Mouse (Mus musculus): ENCODE results near the gene Lrmp. TPM values are rescaled to one million over a fixed set of nuclear protein-coding genes. Genes with fewer than 3 reads are reported as not detected.

Gene Lrmp
- polyA plus RNA-seq, 1 experiment from 2014 or later = 0.51 TPM

DNA sequence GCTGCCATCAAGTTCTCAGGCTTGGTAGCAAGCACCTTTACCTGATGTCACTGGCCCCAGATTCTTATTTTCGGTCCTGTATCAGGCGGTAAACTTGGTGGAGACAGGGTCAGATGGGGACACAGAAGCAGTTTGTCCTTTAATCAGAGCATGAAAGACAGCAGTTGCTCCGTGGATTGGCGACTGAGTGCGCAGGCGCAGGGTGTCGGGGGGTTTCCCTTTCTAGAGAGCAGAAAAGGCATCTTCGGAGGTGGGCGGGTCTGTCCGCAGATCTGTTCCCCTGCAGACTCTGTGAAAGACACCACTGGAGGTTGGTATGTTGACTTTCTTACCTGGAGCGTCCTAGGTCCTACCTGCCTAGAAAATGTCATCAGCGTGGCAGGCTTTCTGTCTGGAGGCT lies 26.4 kb downstream of the Lrmp start:
- no peak overlapping the region for H3K4me3 ChIP-seq (replicated peaks)
- no peak for ATAC-seq
- H3K27ac ChIP-seq = no peak overlapping the region
- H3K4me2 ChIP-seq (replicated peaks) = no peak overlapping the region
- no peaks in the 10 kb centered on the region for H3K36me3 ChIP-seq
- 92% methylated on average over 12 of the region's 12 CpGs for WGBS
- no peaks in the 10 kb centered on the region for H3K9me3 ChIP-seq
- no peaks in the 10 kb centered on the region; the same call in 1 of the 2 replicates for H3K4me1 ChIP-seq (replicated peaks)
- H3K9ac ChIP-seq (replicated peaks) = no peak overlapping the region
- H3K27me3 ChIP-seq = no peaks in the 10 kb centered on the region

DNA sequence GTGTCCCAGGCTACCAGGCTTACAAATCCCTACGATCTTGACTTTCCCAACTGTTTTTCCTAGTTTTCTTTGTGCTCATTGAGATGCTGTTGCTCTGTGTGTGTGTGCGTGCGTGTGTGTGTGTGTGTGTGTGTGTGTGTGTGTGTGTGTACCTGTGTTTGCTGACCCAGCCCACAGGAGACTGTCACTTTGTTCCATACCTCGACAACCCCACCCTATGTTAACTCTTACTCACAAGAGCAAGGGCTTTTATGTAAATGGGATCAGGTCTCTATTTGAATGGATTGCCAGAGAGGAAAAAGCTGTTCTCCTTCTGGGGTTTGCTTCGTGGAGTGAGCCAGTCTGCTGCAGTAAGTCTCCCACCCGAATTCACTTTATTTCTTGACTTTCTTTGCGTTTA lies 29.7 kb downstream of the Lrmp start:
- H3K4me2 ChIP-seq (replicated peaks) = no peak overlapping the region
- no peak for ATAC-seq
- H3K27me3 ChIP-seq = no peaks in the 10 kb centered on the region
- H3K36me3 ChIP-seq = no peaks in the 10 kb centered on the region
- no peak overlapping the region for H3K4me3 ChIP-seq (replicated peaks)
- H3K9ac ChIP-seq (replicated peaks) = no peak overlapping the region
- H3K9me3 ChIP-seq = no peaks in the 10 kb centered on the region
- 71% methylated on average over 7 of the region's 7 CpGs for WGBS
- no peak overlapping the region for H3K27ac ChIP-seq
- H3K4me1 ChIP-seq (replicated peaks) = peaks cover 5% of the 10 kb centered on the region; the same call in 1 of the 2 replicates

DNA sequence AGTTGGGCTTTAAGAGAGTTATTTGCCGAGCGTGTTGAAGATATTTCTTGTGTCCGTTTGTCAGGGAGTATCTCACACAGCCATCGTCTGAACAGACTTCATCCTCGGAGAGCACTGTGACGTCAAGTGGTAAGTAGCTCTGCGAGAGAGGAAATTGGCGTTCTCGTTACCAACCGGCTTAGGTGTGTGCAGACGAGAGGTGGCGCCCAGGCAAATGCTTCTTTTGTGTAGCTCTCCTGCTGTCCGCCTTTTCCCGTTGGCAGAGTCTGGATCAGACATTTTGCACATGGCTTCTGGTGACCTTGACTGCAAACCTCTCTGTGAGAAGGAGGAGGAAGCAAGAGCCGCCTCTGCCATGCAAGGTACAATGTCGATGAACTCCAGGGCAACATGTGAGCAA lies 32.3 kb downstream of the Lrmp start:
- Histone ChIP-seq H3K9ac (replicated peaks) (no peak overlapping the region), H3K36me3 (no peaks in the 10 kb centered on the region), H3K27ac (no peak overlapping the region), H3K27me3 (no peaks in the 10 kb centered on the region), H3K9me3 (no peaks in the 10 kb centered on the region), H3K4me1 (replicated peaks) (0 out of 2 replicates have a peak, but pooled peaks cover 5% of the 10 kb centered on the region), H3K4me2 (replicated peaks) (no peak overlapping the region), H3K4me3 (replicated peaks) (no peak overlapping the region)
- ATAC-seq = no peak
- 81% methylated on average over 16 of the region's 16 CpGs for WGBS

DNA sequence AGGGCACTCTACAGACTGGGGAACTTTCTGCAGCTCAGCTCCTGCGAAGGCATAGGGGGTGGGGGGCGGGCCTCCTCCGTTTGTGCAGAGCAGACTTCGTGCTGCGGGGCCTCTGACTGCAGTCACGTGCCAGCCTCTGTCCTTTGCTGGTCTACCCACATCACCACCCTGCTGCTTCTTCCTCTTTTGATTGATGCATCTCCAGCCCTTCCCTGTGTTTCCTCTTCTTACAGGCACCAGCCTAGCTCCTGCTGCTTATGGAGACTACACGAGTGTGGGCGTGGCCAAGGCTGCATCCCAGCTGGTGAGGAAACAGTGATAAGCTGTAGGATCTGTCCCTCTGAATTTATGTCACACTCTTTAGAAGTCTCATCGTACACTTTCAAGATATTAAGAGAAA lies 33.6 kb downstream of the Lrmp start:
- H3K9me3 ChIP-seq = no peaks in the 10 kb centered on the region
- no peak overlapping the region for H3K27ac ChIP-seq
- H3K9ac ChIP-seq (replicated peaks) = no peak overlapping the region
- 0 out of 2 replicates have a peak, but pooled peaks cover 5% of the 10 kb centered on the region for H3K4me1 ChIP-seq (replicated peaks)
- H3K4me3 ChIP-seq (replicated peaks) = no peak overlapping the region
- no peak overlapping the region for H3K4me2 ChIP-seq (replicated peaks)
- H3K27me3 ChIP-seq = no peaks in the 10 kb centered on the region
- 51% methylated on average over 9 of the region's 9 CpGs for WGBS
- ATAC-seq = peak; percentile 55; the same call in 1 of the 2 replicates
- H3K36me3 ChIP-seq = no peaks in the 10 kb centered on the region

DNA sequence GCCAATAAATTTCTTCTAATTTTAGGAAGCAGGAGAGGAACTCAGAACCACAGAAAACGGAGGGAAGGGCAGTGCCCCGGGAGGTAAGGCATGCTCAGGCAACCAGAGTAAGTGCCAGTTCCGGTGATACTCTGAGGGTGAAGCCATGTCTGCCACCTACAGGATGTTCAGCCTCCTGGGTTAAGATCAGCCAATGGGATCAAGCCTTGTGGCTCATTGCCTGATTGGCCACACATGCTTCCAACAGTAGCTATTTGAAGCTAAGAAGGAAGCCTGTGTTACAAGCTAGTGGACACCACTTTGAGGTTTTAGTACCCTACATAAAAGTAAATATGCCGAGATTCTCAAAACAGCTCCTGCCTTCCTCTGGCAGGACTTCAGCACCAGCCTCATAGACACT lies 43.2 kb downstream of the Lrmp start:
- Histone ChIP-seq H3K4me3 (replicated peaks) (no peak overlapping the region), H3K9ac (replicated peaks) (no peak overlapping the region), H3K4me1 (replicated peaks) (no peaks in the 10 kb centered on the region), H3K36me3 (no peaks in the 10 kb centered on the region), H3K27me3 (no peaks in the 10 kb centered on the region), H3K4me2 (replicated peaks) (no peak overlapping the region), H3K9me3 (no peaks in the 10 kb centered on the region), H3K27ac (no peak overlapping the region)
- 80% methylated on average over 4 of the region's 4 CpGs for WGBS
- no peak for ATAC-seq

DNA sequence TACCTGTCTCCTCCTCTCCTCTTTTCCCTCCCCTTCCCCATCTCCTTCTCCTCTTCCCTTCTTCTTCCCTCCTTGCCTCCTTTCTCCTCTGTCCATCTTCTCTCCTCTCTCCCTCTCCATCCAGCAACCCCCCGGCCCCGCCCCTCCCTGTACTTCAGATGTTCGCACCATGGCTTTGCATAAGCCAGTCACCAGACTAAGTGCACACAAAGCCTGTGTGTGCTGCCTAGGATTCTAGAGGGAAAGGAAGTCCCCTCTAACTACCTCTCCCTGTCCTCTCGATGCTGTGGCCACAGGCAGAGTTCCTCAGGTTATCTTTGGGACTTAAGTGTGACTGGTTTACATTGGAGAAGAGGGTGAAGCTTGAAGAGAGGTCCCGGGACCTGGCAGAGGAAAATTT lies 45.1 kb downstream of the Lrmp start:
- H3K4me1 ChIP-seq (replicated peaks) = no peaks in the 10 kb centered on the region
- H3K4me2 ChIP-seq (replicated peaks) = no peak overlapping the region
- H3K9me3 ChIP-seq = 0 out of 2 replicates have a peak, but pooled peaks cover 7% of the 10 kb centered on the region
- no peak overlapping the region for H3K27ac ChIP-seq
- H3K27me3 ChIP-seq = no peaks in the 10 kb centered on the region
- WGBS = 60% methylated on average over 5 of the region's 5 CpGs
- ATAC-seq = no peak
- H3K9ac ChIP-seq (replicated peaks) = no peak overlapping the region
- no peaks in the 10 kb centered on the region for H3K36me3 ChIP-seq
- no peak overlapping the region for H3K4me3 ChIP-seq (replicated peaks)

DNA sequence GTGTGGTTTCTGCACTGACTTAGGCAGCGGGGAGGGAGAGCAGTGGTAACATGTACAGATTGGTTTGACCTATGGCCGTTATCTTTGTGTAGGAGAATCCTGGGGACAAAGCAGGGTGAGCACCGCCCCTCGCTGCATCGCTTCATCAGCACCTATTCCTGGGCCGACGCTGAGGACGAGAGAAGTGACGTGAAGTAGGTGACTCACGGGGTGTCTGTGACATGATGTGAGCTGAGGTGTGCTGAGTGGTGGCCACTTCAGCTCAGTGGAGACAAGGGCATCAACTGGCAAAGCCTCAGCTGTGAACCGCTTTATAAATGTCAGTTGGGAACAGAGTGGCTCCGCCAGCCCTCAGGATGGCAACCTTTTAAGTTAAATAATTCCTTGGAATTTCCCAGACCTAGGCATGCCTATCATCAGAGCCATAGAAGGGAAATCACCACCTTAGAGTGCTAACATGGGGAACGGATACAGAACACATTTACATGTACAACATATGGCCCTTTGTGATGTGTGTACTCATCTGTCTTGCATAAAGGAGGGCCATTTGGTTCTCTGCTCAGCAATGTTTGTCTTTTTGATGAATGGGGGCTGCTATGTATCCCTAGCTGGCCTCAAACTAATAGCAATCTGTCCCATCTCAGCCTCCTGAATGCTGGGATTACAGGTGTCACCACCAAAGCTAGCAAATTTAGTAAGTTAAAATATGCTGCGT lies 56.6 kb downstream of the Lrmp start:
- Histone ChIP-seq H3K4me3 (replicated peaks) (no peak overlapping the region), H3K4me2 (replicated peaks) (no peak overlapping the region), H3K4me1 (replicated peaks) (peaks cover 25% of the 10 kb centered on the region), H3K27ac (no peak overlapping the region), H3K36me3 (no peaks in the 10 kb centered on the region), H3K9ac (replicated peaks) (no peak overlapping the region), H3K27me3 (peaks cover 17% of the 10 kb centered on the region), H3K9me3 (no peaks in the 10 kb centered on the region)
- no peak for ATAC-seq
- WGBS = 81% methylated on average over 14 of the region's 14 CpGs

DNA sequence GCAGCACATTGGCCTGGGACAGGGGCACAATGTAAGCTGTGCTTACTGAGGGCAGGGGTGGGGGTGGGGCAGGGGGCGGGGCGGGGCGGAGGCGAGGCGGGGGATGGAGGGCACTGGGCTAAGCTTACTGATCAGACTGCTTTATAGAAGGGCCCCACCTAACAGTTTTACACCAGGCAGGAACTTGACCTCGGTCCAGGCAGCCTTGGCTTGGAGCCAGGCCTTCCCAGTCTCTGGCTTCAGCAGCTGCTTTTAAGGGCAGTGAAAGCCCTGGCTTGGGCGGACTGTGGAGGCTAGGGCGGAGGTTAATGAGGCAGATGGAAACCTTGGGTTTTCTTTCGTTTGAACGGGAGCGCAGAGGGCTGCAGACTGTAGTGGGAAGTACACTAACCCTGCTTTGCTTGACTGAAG lies 58.3 kb downstream of the Lrmp start:
- no peaks in the 10 kb centered on the region for H3K9me3 ChIP-seq
- peak overlapping the region; percentile 19; the same call in 1 of the 2 replicates for H3K4me2 ChIP-seq (replicated peaks)
- WGBS = 3% methylated on average over 7 of the region's 11 CpGs
- no peak overlapping the region for H3K4me3 ChIP-seq (replicated peaks)
- H3K27me3 ChIP-seq = peaks cover 20% of the 10 kb centered on the region
- peaks cover 25% of the 10 kb centered on the region for H3K4me1 ChIP-seq (replicated peaks)
- H3K9ac ChIP-seq (replicated peaks) = no peak overlapping the region
- ATAC-seq = peak; percentile 84
- H3K27ac ChIP-seq = no peak overlapping the region
- H3K36me3 ChIP-seq = no peaks in the 10 kb centered on the region

DNA sequence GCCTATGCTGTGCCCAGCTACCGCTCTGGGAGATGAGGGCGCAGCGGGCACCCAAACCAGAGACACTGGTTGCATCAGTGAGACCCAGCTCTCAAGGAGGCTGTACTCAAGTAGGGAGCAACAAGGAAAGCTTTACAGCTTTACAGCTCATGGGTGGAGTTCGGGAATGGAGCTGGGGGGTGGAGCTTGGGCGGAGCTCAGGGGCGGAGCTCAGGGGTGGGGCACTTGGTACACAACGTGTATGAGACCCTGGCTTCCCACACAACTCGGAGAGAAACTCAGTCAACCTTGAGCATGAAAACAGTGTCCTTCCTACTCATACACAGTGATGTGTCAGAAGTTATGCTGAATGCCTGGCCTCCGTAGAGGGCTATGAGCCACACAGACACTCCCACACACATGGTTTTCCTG lies 60.1 kb downstream of the Lrmp start:
- Histone ChIP-seq H3K4me1 (replicated peaks) (peaks cover 25% of the 10 kb centered on the region), H3K9ac (replicated peaks) (no peak overlapping the region), H3K27me3 (peaks cover 20% of the 10 kb centered on the region), H3K27ac (no peak overlapping the region), H3K36me3 (no peaks in the 10 kb centered on the region), H3K9me3 (no peaks in the 10 kb centered on the region), H3K4me2 (replicated peaks) (no peak overlapping the region), H3K4me3 (replicated peaks) (no peak overlapping the region)
- no peak for ATAC-seq
- 31% methylated on average over 9 of the region's 9 CpGs for WGBS

DNA sequence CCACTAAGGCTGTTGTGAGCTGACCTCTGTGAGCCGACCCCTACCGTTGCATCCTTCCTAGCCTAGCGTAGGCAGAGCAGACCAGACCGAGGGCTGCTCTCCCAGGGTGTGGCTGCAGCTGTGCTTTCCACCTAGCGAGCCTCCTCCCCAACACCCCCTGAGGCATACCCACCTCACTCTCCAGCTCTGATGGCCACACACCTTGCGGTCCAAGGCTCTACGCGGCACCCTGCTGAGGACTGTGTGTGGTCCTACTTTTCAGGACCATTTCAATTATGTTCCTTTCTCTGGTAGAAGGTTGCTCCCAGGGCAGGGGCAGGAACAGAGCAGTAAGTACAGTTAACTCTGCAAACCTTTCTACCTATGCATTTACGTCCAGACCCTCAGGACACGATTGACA lies 61.0 kb downstream of the Lrmp start:
- H3K27ac ChIP-seq = no peak overlapping the region
- H3K9ac ChIP-seq (replicated peaks) = no peak overlapping the region
- H3K27me3 ChIP-seq = peaks cover 22% of the 10 kb centered on the region
- WGBS = 55% methylated on average over 10 of the region's 10 CpGs
- ATAC-seq = no peak
- H3K36me3 ChIP-seq = no peaks in the 10 kb centered on the region
- no peak overlapping the region for H3K4me2 ChIP-seq (replicated peaks)
- H3K9me3 ChIP-seq = no peaks in the 10 kb centered on the region
- no peak overlapping the region for H3K4me3 ChIP-seq (replicated peaks)
- H3K4me1 ChIP-seq (replicated peaks) = peaks cover 25% of the 10 kb centered on the region

DNA sequence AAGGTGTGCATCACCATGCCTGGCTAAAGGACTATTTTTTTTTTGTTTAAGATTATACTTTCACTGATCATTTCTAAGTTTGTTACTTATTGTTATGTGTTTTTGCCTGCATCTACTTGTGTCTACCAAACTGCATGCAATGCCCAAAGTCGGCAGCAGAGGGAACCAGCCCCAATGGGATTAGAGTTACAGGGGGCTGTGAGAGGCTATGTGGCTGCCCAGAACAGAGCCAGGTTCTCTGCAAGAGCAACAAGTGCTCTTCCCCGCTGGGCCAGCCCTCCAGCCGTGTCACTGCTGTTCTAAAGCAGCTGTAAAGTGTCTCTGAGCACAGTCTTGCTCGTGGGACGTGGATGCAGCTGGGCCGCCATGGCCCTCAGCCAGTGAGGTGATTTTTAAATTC lies 64.2 kb downstream of the Lrmp start:
- Histone ChIP-seq H3K27ac (no peak overlapping the region), H3K36me3 (no peaks in the 10 kb centered on the region), H3K4me2 (replicated peaks) (no peak overlapping the region), H3K9ac (replicated peaks) (no peak overlapping the region), H3K27me3 (peaks cover 22% of the 10 kb centered on the region), H3K4me3 (replicated peaks) (no peak overlapping the region), H3K9me3 (no peaks in the 10 kb centered on the region), H3K4me1 (replicated peaks) (peaks cover 4% of the 10 kb centered on the region)
- 24% methylated on average over 6 of the region's 6 CpGs for WGBS
- ATAC-seq = no peak; the same call in 1 of the 2 replicates

DNA sequence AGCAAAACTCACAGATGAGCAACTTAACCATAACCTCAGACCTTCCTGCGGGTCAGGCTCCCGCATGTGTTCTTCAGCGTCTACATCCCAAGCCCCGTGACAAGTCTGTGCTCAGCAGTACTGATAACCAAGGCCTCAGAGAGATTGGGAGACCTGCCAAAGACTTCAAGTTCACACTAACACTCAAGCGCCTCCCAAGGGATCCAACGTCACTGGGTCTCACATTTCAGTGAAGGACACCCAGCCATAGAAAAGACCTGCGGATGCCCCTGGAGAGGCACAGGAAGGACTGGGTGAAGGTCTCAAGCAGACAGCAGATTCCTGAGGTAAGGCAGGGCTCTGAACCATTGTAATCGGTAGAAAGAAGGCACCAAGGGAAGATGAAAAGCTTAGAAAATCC lies 66.6 kb downstream of the Lrmp start:
- WGBS = 85% methylated on average over 8 of the region's 8 CpGs
- H3K27me3 ChIP-seq = peaks cover 5% of the 10 kb centered on the region; the same call in 1 of the 2 replicates
- no peak overlapping the region for H3K27ac ChIP-seq
- no peak overlapping the region for H3K4me2 ChIP-seq (replicated peaks)
- H3K4me1 ChIP-seq (replicated peaks) = no peaks in the 10 kb centered on the region
- no peaks in the 10 kb centered on the region for H3K9me3 ChIP-seq
- no peak overlapping the region for H3K9ac ChIP-seq (replicated peaks)
- ATAC-seq = no peak
- H3K4me3 ChIP-seq (replicated peaks) = no peak overlapping the region
- no peaks in the 10 kb centered on the region for H3K36me3 ChIP-seq

DNA sequence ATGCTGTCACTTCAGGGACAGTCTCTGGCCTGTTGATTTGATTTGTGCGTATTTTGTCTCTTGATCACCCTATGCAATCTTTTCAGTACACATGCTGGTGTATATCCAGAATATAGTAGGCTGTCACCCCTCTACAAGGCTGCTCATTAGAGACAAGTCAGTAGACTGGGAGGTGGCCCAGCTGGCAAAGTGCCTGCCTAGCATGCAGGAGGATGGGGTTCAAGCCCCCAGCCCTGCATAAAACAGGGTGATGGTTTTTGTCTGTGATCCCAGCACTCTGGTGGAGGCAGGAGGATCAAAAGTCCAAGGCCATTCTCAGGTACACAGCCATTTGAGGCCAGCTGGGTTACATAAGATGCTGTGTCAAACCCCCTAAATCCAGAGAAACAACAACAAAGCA lies 70.6 kb downstream of the Lrmp start:
- Histone ChIP-seq H3K9me3 (no peaks in the 10 kb centered on the region), H3K4me3 (replicated peaks) (no peak overlapping the region), H3K9ac (replicated peaks) (no peak overlapping the region), H3K4me1 (replicated peaks) (no peaks in the 10 kb centered on the region), H3K27ac (no peak overlapping the region), H3K27me3 (no peaks in the 10 kb centered on the region), H3K4me2 (replicated peaks) (no peak overlapping the region), H3K36me3 (no peaks in the 10 kb centered on the region)
- no peak for ATAC-seq
- WGBS = 87% methylated on average over 1 of the region's 1 CpGs

Measured in midbrain, embryonic 13.5 days (tissue).